Mouse (Mus musculus) intestine, embryonic 16.5 days (tissue): ENCODE results near the gene Golph3l. TPM values are rescaled to one million over a fixed set of nuclear protein-coding genes. Genes with fewer than 3 reads are reported as not detected.

Experiments used
- ATAC-seq: fragments of 200-750 bp; cut with Nextera tagmentation; 2 replicates; pipeline ENCODE4 v1.8.0; 2017; ENCODE audit warnings: moderate TSS enrichment, moderate library complexity
- H3K27ac ChIP-seq: fragments of 300-500 bp; sonication (generic); 2 replicates; pipeline ENCODE4 v1.5.1; 2014; ENCODE audit warnings: mild to moderate bottlenecking, low read length
- H3K27me3 ChIP-seq: fragments of 300-500 bp; sonication (generic); replicated peaks from 2 replicates; pipeline ENCODE4 v1.6.1; 2014; ENCODE audit warnings: low read length, control low read depth, mixed read lengths; ENCODE audit not compliant: control insufficient read depth, insufficient read depth
- H3K36me3 ChIP-seq: fragments of 300-500 bp; sonication (generic); 2 replicates; pipeline ENCODE4 v1.6.1; 2014; ENCODE audit warnings: low read length, control low read depth; ENCODE audit not compliant: control insufficient read depth, insufficient read depth
- H3K4me1 ChIP-seq: fragments of 300-500 bp; sonication (generic); 2 replicates; pipeline ENCODE4 v1.6.1; 2014; ENCODE audit warnings: low read length, control low read depth, mixed read lengths; ENCODE audit not compliant: control insufficient read depth, insufficient read depth
- H3K4me2 ChIP-seq: fragments of 300-500 bp; sonication (generic); 2 replicates; pipeline ENCODE4 v1.6.1; 2014; ENCODE audit warnings: low read depth, low read length, control low read depth
- H3K4me3 ChIP-seq: fragments of 300-500 bp; sonication (generic); 2 replicates; pipeline ENCODE4 v1.5.1; 2014; ENCODE audit warnings: mild to moderate bottlenecking, low read length
- H3K9ac ChIP-seq: fragments of 300-500 bp; sonication (generic); 2 replicates; pipeline ENCODE4 v1.6.1; 2014; ENCODE audit warnings: low read depth, low read length
- H3K9me3 ChIP-seq: fragments of 300-500 bp; sonication (generic); 2 replicates; pipeline ENCODE4 v1.6.1; 2016; ENCODE audit warnings: low read length, control low read depth; ENCODE audit not compliant: control insufficient read depth
- WGBS: fragments of 180-500 bp; shearing (Covaris S2); extraction: QIAGEN DNeasy Blood & Tissue Kit; methylation state at CpG from one replicate; pipeline ENCODE4 v1.1.7; 2014; 5-methylcytosine and 5-hydroxymethylcytosine counted together
- polyA plus RNA-seq: library from polyadenylated mRNA; unstranded; fragments of >200 nt; fragmentation: Nextera tagmentation; extraction: Ambion mirVana; gene quantifications from 2 replicates; pipeline ENCODE4 v1.2.1, GENCODE M21; 2015

Gene Golph3l
- polyA plus RNA-seq, 1 experiment from 2014 or later: 42.6 TPM

DNA sequence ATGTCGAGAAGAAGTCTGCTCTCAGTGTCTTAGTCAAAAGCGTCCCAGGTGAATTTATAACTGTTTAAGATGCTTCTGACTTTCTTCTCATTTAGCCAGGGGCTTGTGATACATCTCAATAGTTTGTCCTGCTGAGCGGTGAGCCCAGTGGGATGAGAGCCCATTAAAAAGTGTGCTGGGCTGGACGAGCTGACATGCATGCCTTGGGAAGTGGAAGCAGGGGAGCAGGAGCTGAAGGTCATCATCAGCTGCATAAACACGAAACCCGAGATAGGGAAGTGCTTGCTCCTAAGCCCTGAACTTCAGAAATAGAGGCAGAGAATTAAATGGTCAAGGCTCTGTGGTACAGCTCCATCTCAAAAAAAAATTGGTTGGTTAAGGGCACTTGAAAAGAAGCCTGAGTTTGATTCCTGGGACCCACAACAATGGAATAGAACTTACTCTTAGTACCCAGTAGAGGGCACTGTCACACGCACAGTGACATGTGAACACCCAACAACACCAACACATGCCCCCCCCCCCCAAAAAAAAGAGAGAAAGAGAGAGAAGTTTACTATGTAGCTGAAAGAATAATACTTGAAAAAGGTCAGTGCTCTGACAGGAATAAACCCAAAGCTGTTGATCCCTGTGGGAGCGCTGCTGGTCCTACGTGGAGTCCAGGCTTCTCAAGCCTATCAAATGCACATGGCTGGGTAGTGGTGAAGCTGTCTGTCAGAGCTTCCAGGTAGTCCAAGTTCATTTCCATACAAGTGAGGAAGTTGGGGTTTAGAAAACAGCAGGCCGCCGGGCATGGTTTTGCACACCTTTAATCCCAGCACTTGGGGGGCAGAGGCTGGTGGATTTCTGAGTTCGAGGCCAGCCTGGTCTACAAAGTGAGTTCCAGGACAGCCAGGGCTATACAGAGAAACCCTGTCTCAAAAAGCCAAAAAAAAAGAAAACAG, 44.2 kb downstream of the Golph3l start:
- no peaks in the 10 kb centered on the region for H3K27me3 ChIP-seq
- ATAC-seq: no peak
- no peaks in the 10 kb centered on the region; the same call in 1 of the 2 replicates for H3K4me1 ChIP-seq
- no peak overlapping the region for H3K27ac ChIP-seq
- 71% methylated on average over 12 of the region's 12 CpGs for WGBS
- no peak overlapping the region for H3K4me3 ChIP-seq
- no peaks in the 10 kb centered on the region for H3K9me3 ChIP-seq
- no peak overlapping the region for H3K4me2 ChIP-seq
- H3K9ac ChIP-seq: no peak overlapping the region
- H3K36me3 ChIP-seq: peaks cover 14% of the 10 kb centered on the region

DNA sequence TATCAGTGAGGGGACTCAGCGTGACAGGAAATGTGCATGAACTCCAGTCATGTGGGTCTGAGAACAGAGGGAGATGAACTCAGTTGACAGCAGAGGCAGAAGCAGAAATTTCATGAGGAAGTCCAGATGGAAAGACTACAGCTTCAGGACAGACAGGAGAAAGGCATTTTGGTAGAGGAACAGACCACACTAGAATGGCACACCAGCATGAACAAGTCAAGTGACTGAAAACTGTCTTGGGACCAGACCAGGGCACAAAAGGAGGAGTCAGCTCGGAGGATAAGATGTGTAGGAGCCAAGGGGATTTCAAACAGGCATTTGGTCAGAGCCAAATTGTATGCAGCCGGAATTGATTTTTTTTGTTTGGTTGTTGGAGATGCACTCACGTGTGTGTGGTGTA, 46.9 kb downstream of the Golph3l start:
- no peak overlapping the region for H3K4me3 ChIP-seq
- H3K9ac ChIP-seq: no peak overlapping the region
- H3K4me1 ChIP-seq: no peaks in the 10 kb centered on the region
- WGBS: 50% methylated on average over 4 of the region's 4 CpGs
- ATAC-seq: no peak
- H3K27me3 ChIP-seq: no peaks in the 10 kb centered on the region
- 0 out of 2 replicates have a peak overlapping the region, but pooled peaks have one; percentile 31 for H3K27ac ChIP-seq
- H3K9me3 ChIP-seq: no peaks in the 10 kb centered on the region
- H3K36me3 ChIP-seq: peaks cover 8% of the 10 kb centered on the region; the same call in 1 of the 2 replicates
- H3K4me2 ChIP-seq: no peak overlapping the region

DNA sequence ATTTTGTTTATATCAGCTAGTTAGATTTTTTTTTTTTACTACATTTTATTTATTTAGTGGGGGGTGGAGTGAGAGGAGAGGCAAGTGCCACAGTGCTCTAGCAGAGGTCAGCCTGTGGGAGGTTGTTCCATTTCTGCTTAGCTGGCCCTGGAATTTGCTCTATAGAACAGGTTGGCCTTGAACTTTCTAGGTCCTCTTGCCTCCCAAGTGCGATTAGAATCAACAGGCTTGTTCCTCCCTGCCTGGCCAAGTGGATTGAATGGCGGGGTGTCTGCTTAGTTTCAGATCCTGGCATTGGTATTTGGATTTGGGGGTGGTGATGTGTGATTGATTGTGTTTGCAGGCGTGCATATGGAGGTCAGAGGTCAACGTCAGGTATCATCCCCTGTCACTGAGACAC, 47.3 kb downstream of the Golph3l start:
- 48% methylated on average over 4 of the region's 4 CpGs for WGBS
- no peak overlapping the region for H3K9ac ChIP-seq
- no peak overlapping the region for H3K27ac ChIP-seq
- no peaks in the 10 kb centered on the region for H3K4me1 ChIP-seq
- no peaks in the 10 kb centered on the region for H3K27me3 ChIP-seq
- H3K4me3 ChIP-seq: no peak overlapping the region
- no peak for ATAC-seq
- H3K9me3 ChIP-seq: no peaks in the 10 kb centered on the region
- H3K36me3 ChIP-seq: peaks cover 4% of the 10 kb centered on the region; the same call in 1 of the 2 replicates
- no peak overlapping the region for H3K4me2 ChIP-seq

DNA sequence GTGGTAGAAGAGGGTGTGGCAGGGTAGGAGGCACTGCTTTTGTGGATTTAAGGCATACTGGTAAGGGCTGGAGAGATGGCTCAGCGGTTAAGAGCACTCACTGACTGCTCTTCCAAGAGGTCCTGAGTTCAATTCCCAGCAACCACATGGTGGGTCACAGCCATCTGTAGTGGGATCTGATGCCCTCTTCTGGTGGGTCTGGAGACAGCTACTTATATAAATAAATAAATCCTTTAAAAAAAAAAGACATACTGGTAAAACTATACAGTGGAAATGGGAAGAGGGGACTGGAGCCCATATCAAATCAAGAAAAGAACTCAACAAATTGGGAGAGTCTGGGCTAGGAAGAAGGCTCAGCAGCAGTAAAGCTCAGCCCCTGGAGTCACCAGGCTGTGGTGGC, 51.0 kb downstream of the Golph3l start:
- no peak for ATAC-seq
- H3K27me3 ChIP-seq: no peaks in the 10 kb centered on the region
- WGBS: 90% methylated on average over 1 of the region's 1 CpGs
- peaks cover 5% of the 10 kb centered on the region; the same call in 1 of the 2 replicates for H3K36me3 ChIP-seq
- no peak overlapping the region for H3K9ac ChIP-seq
- H3K27ac ChIP-seq: no peak overlapping the region
- no peak overlapping the region for H3K4me3 ChIP-seq
- H3K4me1 ChIP-seq: no peaks in the 10 kb centered on the region
- H3K9me3 ChIP-seq: no peaks in the 10 kb centered on the region
- H3K4me2 ChIP-seq: no peak overlapping the region

DNA sequence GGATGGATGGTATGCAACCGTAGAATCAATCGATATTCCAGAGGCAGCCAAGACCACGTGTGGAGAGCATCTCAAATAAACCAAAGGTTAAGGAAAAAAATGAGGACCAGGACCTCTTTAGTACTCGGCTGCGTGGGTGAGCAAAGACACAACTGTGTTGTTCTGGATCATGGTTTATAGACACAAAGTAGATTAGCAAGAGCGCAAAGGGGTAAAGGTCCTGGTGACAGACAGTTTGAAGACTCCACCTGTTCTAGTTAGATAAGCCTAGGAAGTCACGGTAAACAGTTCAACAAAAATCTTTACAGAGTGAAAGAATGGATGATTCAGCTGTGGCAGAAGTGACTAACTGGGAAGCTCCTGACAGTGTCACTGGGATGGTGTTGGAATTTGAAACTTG, 54.4 kb downstream of the Golph3l start:
- Histone ChIP-seq H3K4me1 (0 out of 2 replicates have a peak, but pooled peaks cover 2% of the 10 kb centered on the region), H3K9ac (no peak overlapping the region), H3K36me3 (0 out of 2 replicates have a peak, but pooled peaks cover 2% of the 10 kb centered on the region), H3K4me2 (no peak overlapping the region), H3K9me3 (no peaks in the 10 kb centered on the region), H3K4me3 (no peak overlapping the region), H3K27me3 (no peaks in the 10 kb centered on the region), H3K27ac (no peak overlapping the region)
- WGBS: 62% methylated on average over 7 of the region's 7 CpGs
- peak; percentile 74 for ATAC-seq

DNA sequence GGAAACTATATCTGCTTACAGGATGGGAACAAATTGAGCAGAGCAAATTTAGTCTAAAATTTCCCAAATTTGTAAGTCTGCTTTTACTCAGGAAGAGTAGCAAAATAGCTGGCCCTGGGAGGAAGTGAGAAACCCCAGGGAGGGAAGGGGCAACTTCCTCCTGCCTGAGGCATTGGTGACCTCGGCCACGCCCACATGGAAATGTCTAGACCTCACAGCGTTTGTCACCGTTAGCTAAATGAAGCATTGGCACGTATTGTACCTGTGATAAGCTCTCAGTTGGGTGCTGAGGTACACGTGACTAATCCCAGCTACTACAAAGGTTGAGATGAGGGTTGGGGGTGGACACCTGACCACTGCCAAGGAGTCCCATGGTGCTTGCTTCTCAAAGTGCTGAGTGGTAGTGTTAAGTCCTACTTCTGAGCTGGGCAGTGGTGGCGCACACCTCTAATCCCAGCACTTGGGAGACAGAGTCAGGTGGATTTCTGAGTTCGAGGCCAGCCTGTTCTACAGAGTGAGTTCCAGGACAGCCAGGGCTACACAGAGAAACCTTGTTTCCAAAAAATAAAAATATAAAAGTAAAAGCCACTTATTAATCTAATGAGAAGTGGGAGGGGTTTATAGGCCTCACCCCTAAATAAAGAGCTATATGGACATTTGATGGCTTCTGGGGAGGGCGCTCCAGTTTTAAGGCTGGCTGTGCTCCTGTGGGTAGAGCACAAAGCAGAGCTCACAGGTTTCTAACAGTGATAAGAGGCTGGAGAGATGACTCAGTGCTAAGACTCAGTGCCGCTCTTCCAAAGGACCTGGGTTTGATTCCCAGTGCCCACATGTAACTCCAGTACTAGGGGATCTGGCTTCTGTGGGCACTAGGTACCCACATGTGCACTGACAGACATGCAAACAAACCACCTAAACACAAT, 56.8 kb downstream of the Golph3l start:
- Histone ChIP-seq H3K4me3 (no peak overlapping the region), H3K36me3 (0 out of 2 replicates have a peak, but pooled peaks cover 2% of the 10 kb centered on the region), H3K27me3 (no peaks in the 10 kb centered on the region), H3K4me2 (no peak overlapping the region), H3K9ac (no peak overlapping the region), H3K4me1 (peaks cover 5% of the 10 kb centered on the region), H3K27ac (no peak overlapping the region), H3K9me3 (no peaks in the 10 kb centered on the region)
- 60% methylated on average over 10 of the region's 10 CpGs for WGBS
- no peak for ATAC-seq

DNA sequence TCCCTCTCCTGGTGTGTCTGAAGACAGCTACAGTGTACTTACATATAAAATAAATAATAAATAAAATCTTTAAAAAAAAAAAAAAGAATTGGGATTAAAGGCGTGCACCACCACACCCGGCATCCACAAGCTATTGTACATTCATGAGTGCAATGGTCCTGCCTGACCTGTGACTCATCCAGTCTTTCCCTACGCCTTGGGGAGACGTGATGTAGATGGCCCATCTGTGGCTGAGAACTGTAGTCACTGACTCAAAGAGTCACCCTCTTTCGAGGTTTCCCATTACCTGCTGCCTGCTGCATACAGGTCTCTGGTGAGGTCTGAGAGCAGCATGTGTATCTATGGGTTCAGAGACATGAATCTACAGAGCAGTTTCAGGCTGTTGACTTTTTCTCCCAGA, 59.3 kb downstream of the Golph3l start:
- WGBS: 89% methylated on average over 5 of the region's 5 CpGs
- Histone ChIP-seq H3K4me1 (peaks cover 12% of the 10 kb centered on the region), H3K9me3 (no peaks in the 10 kb centered on the region), H3K4me2 (no peak overlapping the region), H3K27me3 (no peaks in the 10 kb centered on the region), H3K27ac (no peak overlapping the region), H3K36me3 (no peaks in the 10 kb centered on the region), H3K4me3 (no peak overlapping the region), H3K9ac (no peak overlapping the region)
- no peak for ATAC-seq

DNA sequence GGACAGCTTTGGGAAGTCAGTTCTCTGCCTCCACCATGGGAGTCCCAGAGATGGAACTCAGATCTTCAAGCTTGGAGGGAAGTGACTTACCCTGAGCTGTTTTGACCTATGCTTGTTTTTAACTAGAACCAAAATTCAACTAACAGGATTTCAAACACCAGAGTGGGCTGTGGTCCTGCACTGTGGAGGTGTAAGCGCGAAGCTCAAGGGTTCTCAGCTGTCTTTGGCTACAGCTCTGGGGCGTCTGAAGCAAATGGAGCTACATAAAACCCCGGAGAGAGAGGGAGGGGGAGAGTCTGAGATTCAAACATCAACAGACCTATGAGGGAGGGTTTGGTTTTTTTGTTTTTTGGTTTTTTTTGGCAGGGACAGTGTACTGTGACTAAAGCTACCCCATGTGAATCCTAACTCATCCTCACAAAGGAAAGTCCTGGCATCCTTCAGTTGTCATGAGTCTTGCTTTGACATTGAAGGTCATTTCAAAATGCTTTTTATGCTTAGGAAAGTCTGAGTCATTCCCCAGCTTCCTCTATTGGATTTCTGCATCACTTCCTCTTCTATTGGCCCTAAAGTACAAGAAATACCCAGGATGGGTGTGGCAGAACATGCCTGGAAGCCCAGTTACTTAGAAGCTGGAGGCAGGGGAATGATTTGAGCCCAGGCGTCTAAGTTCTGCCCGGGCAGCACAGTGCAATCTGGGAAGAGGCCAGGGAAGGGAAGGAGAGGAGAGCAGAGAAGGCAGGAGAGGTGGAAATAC, 61.7 kb downstream of the Golph3l start:
- peak overlapping the region; percentile 71 for H3K27ac ChIP-seq
- no peak overlapping the region for H3K4me2 ChIP-seq
- no peaks in the 10 kb centered on the region for H3K27me3 ChIP-seq
- 0 out of 2 replicates have a peak overlapping the region, but pooled peaks have one; percentile 6 for H3K9ac ChIP-seq
- no peaks in the 10 kb centered on the region for H3K9me3 ChIP-seq
- H3K36me3 ChIP-seq: no peaks in the 10 kb centered on the region
- 63% methylated on average over 6 of the region's 6 CpGs for WGBS
- ATAC-seq: peak; percentile 50
- H3K4me3 ChIP-seq: no peak overlapping the region
- peaks cover 16% of the 10 kb centered on the region for H3K4me1 ChIP-seq
